Mouse (Mus musculus) lung, adult 18-20 months (tissue): ENCODE measurements at regions not wholly inside any gene's neighbourhood (a gene's known extent, or its start where the extent isn't known, plus 50 kb on each side); places are given as distances from the start of the nearest gene placed in this dataset.

Source experiments
- DNase-seq, 2 experiments: peaks; one replicate each; pipeline ENCODE4 v3.0.0; 2022; ENCODE audit warnings: mixed read lengths in 2 of 2

GRCm38 (mm10) chr12:73830122-73830521 is 71.1 kb upstream of the Hif1a start:
- DNase-seq: no peak

GRCm38 (mm10) chr12:73830551-73831203 is 70.5 kb upstream of the Hif1a start:
- no peak for DNase-seq

GRCm38 (mm10) chr12:73831204-73831595 is 70.0 kb upstream of the Hif1a start:
- no peak for DNase-seq

GRCm38 (mm10) chr12:73831637-73832385 is 69.4 kb upstream of the Hif1a start:
- DNase-seq: no peak

GRCm38 (mm10) chr12:73832789-73833188 is 68.4 kb upstream of the Hif1a start:
- DNase-seq: no peak

GRCm38 (mm10) chr12:73836132-73836531 is 65.0 kb upstream of the Hif1a start:
- no peak for DNase-seq

GRCm38 (mm10) chr12:73837036-73837435 is 64.1 kb upstream of the Hif1a start:
- no peak for DNase-seq

- peak in 1 of 2 experiments; percentile 15 for DNase-seq
Measured at GRCm38 (mm10) chr12:73837921-73838320, 63.3 kb upstream of the Hif1a start.

GRCm38 (mm10) chr12:73838330-73838729 is 62.8 kb upstream of the Hif1a start:
- no peak for DNase-seq

GRCm38 (mm10) chr12:73842000-73842675 is 59.0 kb upstream of the Hif1a start:
- DNase-seq: no peak

- no peak for DNase-seq
Measured at GRCm38 (mm10) chr12:73844782-73845181, 56.4 kb upstream of the Hif1a start.

- peak; percentile 52 to 62 for DNase-seq
Measured at GRCm38 (mm10) chr12:73846672-73847071, 54.5 kb upstream of the Hif1a start.

- no peak for DNase-seq
Measured at GRCm38 (mm10) chr12:73847336-73847735, 53.8 kb upstream of the Hif1a start.

GRCm38 (mm10) chr12:73850831-73851230 is 50.3 kb upstream of the Hif1a start:
- DNase-seq: no peak
